Mouse (Mus musculus) frontal cortex, postnatal 10 days (tissue): Measurements from ENCODE around the gene C1qb.

Experiments used
- DNase-seq, 2 experiments: peaks; one replicate each; pipeline ENCODE4 v3.0.0; 2022; ENCODE audit warnings: low spot score in 2 of 2, mixed read lengths in 1 of 2

C1qb gene

DNA sequence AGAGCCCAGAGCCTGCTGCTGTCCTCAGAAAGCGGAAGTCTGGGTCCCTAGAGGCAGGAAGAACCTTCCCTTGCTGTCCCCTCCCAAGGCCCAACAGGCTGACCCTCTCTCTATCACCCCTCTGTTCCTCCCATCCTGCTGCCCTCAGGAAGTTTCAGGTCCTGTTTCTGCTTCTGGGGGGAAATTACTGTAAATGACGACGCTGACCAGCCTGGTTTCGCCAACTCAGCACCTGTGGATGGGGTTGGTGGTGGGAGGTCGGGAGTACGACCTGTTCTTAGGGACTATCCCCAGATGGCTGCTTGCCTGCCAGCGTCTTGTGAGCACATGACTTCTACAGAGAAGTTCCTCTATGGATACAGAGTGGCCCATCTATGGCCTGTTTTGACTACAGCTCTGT, at the start of gene C1qb:
Gene C1qb (minus strand): TSS at position 87 of the 400 bp plus-strand sequence.
- no peak for DNase-seq

- DNase-seq, result no peak
These were observed 49.0 kb upstream of the C1qb start for GRCm38 (mm10) chr4:136934746-136935613.

DNA sequence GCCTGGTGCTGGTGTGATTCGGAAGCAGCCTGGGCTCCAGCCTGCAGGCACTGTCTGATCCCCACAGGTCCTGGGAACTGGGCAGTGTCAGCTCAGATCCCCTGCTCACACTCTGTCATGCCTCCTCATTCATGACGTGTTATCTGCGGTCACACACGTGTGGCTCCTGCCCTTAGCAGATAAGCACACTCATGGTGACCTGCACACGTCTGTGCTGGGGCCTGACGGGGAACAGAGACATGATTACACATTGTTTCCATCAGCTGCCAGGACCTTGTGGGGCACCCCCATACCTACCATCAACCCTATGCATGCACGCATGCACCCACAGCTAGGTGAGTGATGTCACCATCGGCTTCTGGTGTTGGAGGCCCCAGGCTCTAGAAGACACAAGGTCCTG, 44.5 kb upstream of the C1qb start:
- DNase-seq, result no peak

GRCm38 (mm10) chr4:136928928-136929327, 42.9 kb upstream of the C1qb start:
- no peak for DNase-seq

GRCm38 (mm10) chr4:136925804-136926203, 39.8 kb upstream of the C1qb start:
- DNase-seq, result no peak

- DNase-seq, result no peak
These were observed 38.5 kb upstream of the C1qb start for GRCm38 (mm10) chr4:136924529-136924928.

DNA sequence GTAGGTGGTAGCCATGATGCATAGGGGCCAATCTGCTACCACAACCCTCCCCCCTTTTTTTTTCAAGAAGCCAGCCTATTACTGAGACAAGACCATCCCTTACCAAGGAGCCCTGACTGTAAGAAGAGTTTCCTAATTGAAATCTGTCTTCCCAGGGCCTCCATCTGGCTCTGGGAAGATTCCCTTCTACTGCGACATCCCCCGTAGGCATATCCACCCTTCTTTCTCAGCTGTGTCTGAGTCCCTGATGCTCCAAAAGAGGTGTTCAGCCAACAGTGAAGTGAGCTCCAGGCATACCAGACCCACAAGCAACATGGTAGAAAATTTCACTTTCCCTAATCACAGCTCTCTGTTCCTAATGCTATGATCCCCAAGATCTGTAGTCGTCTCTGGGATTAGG, 33.5 kb upstream of the C1qb start:
- DNase-seq, result no peak

GRCm38 (mm10) chr4:136918834-136919233, 32.8 kb upstream of the C1qb start:
- DNase-seq, result no peak

- no peak for DNase-seq
These were observed 31.2 kb upstream of the C1qb start for GRCm38 (mm10) chr4:136917165-136917524.

DNA sequence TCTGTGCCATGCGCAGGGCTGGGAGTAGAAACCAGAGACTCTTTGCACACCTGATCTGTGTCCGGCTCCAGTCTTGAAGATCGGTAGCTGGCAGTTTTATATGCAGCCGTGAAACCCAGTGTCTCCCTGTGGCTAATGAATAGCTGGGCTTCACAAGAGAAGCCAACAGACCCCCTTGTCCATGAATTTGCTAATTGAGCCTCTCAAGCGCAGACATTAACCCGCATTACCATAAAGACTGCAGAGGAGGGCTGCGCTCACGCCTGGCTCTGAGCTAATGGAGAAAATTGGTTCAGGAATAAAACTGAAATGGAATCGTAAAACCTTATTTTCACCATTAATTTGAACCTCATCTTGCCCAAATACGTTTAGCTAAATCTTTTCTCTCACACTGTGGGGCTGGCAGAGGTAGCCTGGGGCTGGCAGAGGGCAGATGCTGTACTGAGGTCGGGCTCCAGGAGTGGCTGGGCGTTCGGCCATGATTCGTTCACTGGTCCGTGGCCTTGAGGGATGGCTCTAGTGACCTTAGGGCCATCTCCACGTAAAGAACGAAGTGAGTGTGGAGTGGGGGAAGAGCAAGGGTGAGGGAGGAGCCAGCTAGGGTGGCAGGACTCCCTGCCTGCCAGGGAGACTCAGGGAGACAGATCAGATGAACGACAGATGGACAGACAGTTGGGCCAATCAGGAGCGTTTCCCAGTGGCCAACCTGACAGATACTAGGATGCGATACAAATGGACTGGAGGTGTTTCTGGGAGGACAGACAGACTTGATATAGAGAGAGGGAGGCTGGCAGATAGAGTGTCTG, 30.6 kb upstream of the C1qb start:
- DNase-seq, result no peak

DNA sequence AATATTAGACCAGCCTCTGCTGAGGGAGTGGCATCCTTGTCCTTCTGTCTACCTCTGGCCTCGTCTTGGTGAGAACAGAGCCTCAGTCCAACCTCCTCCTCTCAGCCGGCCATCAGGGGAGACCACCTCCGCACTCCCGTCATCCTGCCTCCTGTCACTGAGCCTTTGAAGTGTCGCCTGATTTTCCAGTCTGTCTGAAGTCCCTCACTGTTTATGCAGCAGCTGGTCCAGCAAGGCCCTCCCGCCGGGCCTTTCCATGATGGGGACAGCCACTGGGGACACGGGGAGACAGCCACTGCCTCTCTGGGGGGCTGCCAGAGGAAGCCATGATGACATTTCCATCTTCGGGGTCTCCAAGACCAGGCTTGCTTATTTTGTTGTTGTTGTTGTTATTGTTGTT, 26.9 kb upstream of the C1qb start:
- DNase-seq, result no peak

GRCm38 (mm10) chr4:136911804-136912203, 25.8 kb upstream of the C1qb start:
- no peak for DNase-seq

GRCm38 (mm10) chr4:136911211-136911646, 25.2 kb upstream of the C1qb start:
- DNase-seq, result no peak

- no peak for DNase-seq
These were observed 21.8 kb upstream of the C1qb start for GRCm38 (mm10) chr4:136907809-136908208.

DNA sequence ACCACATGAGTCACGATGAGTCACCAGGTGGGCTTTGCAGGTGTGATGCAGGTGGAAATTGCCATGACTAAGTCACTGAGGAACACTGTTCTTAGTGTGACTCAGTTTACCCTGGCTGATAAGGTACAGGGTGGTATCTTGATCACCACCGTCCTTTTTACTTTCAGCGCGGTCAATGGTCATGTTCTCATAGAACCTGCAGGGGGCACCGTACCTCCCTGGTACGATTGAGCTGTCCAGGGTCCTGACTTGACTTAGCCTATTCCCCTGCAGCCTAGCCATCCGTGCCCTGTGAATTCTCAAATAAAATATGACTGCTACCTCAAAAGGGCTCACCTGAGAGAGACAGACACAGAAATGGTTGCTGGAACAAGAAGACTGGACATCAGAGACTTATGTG, 21.0 kb upstream of the C1qb start:
- DNase-seq, result no peak

GRCm38 (mm10) chr4:136904767-136905539, 19.0 kb upstream of the C1qb start:
- DNase-seq, result no peak

- no peak for DNase-seq
These were observed 13.2 kb upstream of the C1qb start for GRCm38 (mm10) chr4:136899154-136899553.

GRCm38 (mm10) chr4:136898637-136899036, 12.7 kb upstream of the C1qb start, which contains the start of gene C1qa:
TSS of gene C1qa (minus strand) at chr4:136898803.
- DNase-seq, result no peak

DNA sequence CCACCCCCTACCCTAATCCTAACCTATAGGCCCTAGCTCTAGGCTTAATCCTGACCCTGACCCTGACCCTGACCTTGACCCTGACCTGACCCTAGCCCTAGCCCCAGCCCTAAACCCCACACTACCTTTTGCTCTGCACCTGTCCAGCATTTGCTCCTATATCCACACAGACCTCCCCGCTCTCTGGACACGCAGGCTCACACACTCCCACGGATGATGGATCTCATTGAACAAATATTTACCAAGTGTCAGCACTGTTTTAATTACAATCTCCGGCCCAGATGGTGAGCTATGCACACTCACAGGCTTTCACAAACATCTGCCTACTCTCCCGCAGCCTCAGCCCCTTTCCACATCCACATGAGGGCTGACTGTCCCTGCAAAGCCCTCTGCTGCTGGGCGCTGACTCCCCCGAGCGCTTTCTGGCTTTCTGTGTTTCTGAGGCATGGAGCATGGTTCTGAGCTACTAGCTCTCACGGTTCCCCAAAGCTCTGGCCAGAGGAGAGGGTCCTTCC, 12.2 kb upstream of the C1qb start:
- no peak for DNase-seq

- DNase-seq, result no peak
These were observed 10.5 kb upstream of the C1qb start for GRCm38 (mm10) chr4:136896461-136896860.

DNA sequence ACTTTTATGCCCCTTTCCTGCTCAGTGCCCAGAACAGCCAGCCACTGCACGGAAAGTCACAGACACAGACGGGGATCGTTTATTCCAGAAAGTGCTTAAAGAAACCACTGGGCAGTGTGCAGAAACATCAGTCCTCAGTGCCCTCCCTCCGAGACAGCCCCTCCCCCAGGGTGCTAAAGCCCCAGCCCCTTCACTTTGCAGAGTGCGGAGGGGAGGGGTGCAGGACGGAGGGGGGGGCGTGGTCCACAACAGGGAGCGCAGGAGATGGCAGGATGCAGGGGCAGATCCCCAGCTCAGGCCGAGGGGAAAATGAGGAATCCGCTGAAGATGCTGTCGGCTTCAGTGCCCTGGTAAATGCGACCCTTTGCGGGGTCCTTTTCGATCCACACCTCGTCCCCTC, 9.9 kb upstream of the C1qb start:
- no peak for DNase-seq

DNA sequence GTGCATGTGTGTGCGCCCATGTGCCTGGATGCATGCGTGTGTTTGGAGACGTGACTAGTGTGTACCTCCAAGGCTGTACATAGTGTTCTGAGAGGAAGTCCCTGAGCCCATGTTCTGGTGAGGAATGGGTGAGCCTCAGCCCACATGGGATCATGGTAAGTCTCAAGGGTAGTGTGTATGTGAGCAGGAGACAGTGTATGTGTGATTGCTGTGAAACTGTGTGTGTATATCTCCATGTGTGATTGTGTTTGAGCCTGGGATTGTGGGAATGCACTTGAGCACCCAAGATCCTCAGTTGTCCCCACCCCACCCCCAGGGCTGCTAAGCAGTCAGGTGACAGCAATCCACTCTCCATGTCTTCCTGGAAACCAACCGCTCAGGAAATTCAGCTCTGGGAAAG, 8.8 kb upstream of the C1qb start:
- DNase-seq, result no peak
